27 mouse cellular contexts compared by ENCODE assay signal in the genomic region with DNA sequence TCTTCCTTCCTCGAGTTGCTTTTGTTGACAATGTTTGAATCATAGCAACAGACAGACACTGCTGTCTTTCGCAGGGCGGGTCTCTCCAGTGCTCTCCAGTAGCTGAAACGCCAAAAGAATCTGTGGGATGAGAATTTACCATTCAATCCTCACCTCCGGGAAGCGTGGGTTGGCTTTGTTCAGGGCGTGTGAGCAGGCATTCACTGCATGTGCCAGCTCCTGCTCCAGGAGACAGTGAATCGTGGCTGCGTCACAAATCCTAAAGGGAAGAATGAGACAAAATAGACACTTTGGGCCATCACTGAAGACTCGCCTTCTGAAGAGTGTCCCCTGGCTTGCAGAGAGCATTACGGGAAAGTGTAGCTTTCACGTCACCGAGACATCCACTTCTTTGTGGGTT. TPM values are rescaled to one million over a fixed set of nuclear protein-coding genes. Genes with fewer than 3 reads are reported as not detected.
A peak's percentile ranks its signal among the peaks of the same experiment; 100 is the strongest.
DNase-seq lines count a peak whose midpoint lies in the region; ATAC-seq and TF ChIP-seq lines count a peak whose summit lies in the region.
"Had no signal": no experiment of that assay in that cellular context is flagged by ENCODE, and none has a peak within 500 bp of the region (broad histone marks: within the 10 kb centered on the region; RNA-seq: fewer than 3 reads in every experiment).

No protein-coding gene starts in this region.

- ATAC-seq in Patski: peak; percentile 91
- no peak for ATAC-seq in hindbrain, embryonic 12.5 days (ENCODE audit: low FRiP score)
- ATAC-seq: forebrain, embryonic 15.5 days; hindbrain, postnatal 0 days; intestine, embryonic 16.5 days; liver, postnatal 0 days; lung, postnatal 0 days; midbrain, embryonic 13.5 days had no signal

- H3K36me3 ChIP-seq in hindbrain, embryonic 12.5 days: peaks cover 25% of the 10 kb centered on the region
- H3K36me3 ChIP-seq: G1E had no signal

- no peaks in the 10 kb centered on the region for H3K4me1 ChIP-seq in hindbrain, embryonic 12.5 days
- H3K4me1 ChIP-seq: embryonic facial prominence, embryonic 10.5 days; forebrain, embryonic 15.5 days; hindbrain, embryonic 10.5 days; limb, embryonic 12.5 days; midbrain, embryonic 13.5 days had no signal

- H3K4me3 ChIP-seq in hindbrain, embryonic 12.5 days: no peak overlapping the region
- H3K4me3 ChIP-seq: embryonic facial prominence, embryonic 10.5 days; forebrain, embryonic 15.5 days; hindbrain, embryonic 10.5 days; limb, embryonic 12.5 days; midbrain, embryonic 13.5 days had no signal

- no peaks in the 10 kb centered on the region for H3K9me3 ChIP-seq in hindbrain, embryonic 12.5 days (replicated peaks)
- H3K9me3 ChIP-seq: embryonic facial prominence, embryonic 10.5 days; forebrain, embryonic 15.5 days; hindbrain, embryonic 10.5 days; limb, embryonic 12.5 days; midbrain, embryonic 13.5 days had no signal

- H3K4me2 ChIP-seq in hindbrain, embryonic 12.5 days (replicated peaks): no peak overlapping the region
- H3K4me2 ChIP-seq: forebrain, embryonic 15.5 days; heart, embryonic 11.5 days; limb, embryonic 12.5 days; liver, embryonic 11.5 days; midbrain, embryonic 13.5 days had no signal

- in situ Hi-C loops in Patski (cut with MboI; ENCODE audit: low pct_unique_long_range_greater_than_20kb): no loop called here

- intact Hi-C loops in left cerebral cortex, postnatal 4 days (cut with DNase I): no loop called here
- intact Hi-C loops in left cerebral cortex, postnatal 25 days (cut with DNase I): no loop called here
- intact Hi-C loops in heart, postnatal 10 days (cut with DNase I): no loop called here

- CTCF ChIA-PET in Patski (lab: Charles Lee): interaction anchor here (1.2 kb wide), 2 partner anchors 13 to 19 kb away, joined by 3 read pairs; no protein-coding TSS in a partner anchor

- WGBS in hindbrain, embryonic 12.5 days: 80% methylated on average over 13 of the region's 13 CpGs

- no peak overlapping the region for H3K27ac ChIP-seq in hindbrain, embryonic 12.5 days
- H3K27ac ChIP-seq: embryonic facial prominence, embryonic 10.5 days; forebrain, embryonic 15.5 days; hindbrain, embryonic 10.5 days; hindbrain, postnatal 0 days; limb, embryonic 12.5 days; midbrain, embryonic 13.5 days; stomach, postnatal 0 days had no signal

- H3K9ac ChIP-seq in hindbrain, embryonic 12.5 days: no peak overlapping the region
- H3K9ac ChIP-seq: forebrain, embryonic 15.5 days; limb, embryonic 12.5 days; liver, postnatal 0 days; midbrain, embryonic 13.5 days had no signal

- POLR2A ChIA-PET in Patski (lab: Charles Lee): interaction anchor here (0.6 kb wide), 1 partner anchor 1884 kb away, joined by 4 read pairs; no protein-coding TSS in a partner anchor

- no peaks in the 10 kb centered on the region for H3K27me3 ChIP-seq in Patski
- no peaks in the 10 kb centered on the region for H3K27me3 ChIP-seq in hindbrain, embryonic 12.5 days
- H3K27me3 ChIP-seq: CH12.LX; forebrain, embryonic 15.5 days; limb, embryonic 12.5 days; midbrain, embryonic 13.5 days had no signal

- no peak for TF ChIP-seq CTCF in Patski (IDR thresholded peaks at IDR 0.05)

- DNase-seq in left cerebral cortex, adult 11 months (ENCODE audit: low spot score): peak; percentile 35
- DNase-seq in left cerebral cortex, postnatal 4 days: no peak
- DNase-seq in Patski (ENCODE audit: low read depth, low spot score): peak; percentile 34
- peak; percentile 45 to 67 for DNase-seq in frontal cortex, postnatal 36 days (ENCODE audit: low spot score in 2 of 2)
- peak; percentile 54 to 87 for DNase-seq in left cerebral cortex, postnatal 25 days (ENCODE audit: low spot score in 2 of 2)
- DNase-seq in heart, postnatal 10 days: no peak
- DNase-seq: adrenal gland, adult 2 months; B cell, adult 2 months; cerebellum, adult 11-12 months; cerebellum, postnatal 10 days; kidney, adult 9 months; kidney, postnatal 25 days; liver, postnatal 0 days had no signal

RNA-seq across cellular contexts. Expression of gene Akap11, which starts 47.6 kb away (rescaled TPM):
- total RNA-seq in left cerebral cortex, postnatal 4 days (2021): 100 to 1,000 TPM; 133 to 141 TPM
- 54.3 TPM for polyA plus RNA-seq in Patski (2021)
- 100 to 1,000 TPM; 174 to 182 TPM for total RNA-seq in left cerebral cortex, postnatal 25 days (2021)
- 33.2 and 38.5 TPM in 2 replicates for polyA plus RNA-seq in hindbrain, embryonic 12.5 days (2016; fragmentation: Nextera tagmentation; extraction: Ambion mirVana)
- 10 to 100 TPM; 33.9 to 39.3 TPM for total RNA-seq in heart, postnatal 10 days (2021)

Comparison
In these comparisons a context has a peak if more than half of its experiments do, and no peak if none do; other contexts are left out.
1. DNase-seq: peak in left cerebral cortex, adult 11 months (single experiment), Patski (single experiment), frontal cortex, postnatal 36 days (2 of 2) and left cerebral cortex, postnatal 25 days (2 of 2); none in left cerebral cortex, postnatal 4 days (single experiment) and heart, postnatal 10 days (0 of 2).